Mouse (Mus musculus) cerebellum, adult 2 months (tissue): ENCODE measurements around the gene Otogl.

Experiments
- CTCF ChIP-seq: fragments of 200-500 bp; IDR thresholded peaks from 2 replicates; pipeline ENCODE4 v1.5.1; 2011; ENCODE audit warnings: low read depth, mild to moderate bottlenecking, control low read depth, low read length, moderate library complexity, borderline replicate concordance; ENCODE audit not compliant: insufficient read depth
- POLR2A ChIP-seq: fragments of 200-500 bp; IDR thresholded peaks from 2 replicates; pipeline ENCODE4 v1.6.1; 2011; ENCODE audit warnings: low read length, control low read depth, borderline replicate concordance; ENCODE audit not compliant: insufficient read depth

- TF ChIP-seq CTCF = no peak
- no peak for TF ChIP-seq POLR2A
Measured at GRCm38 (mm10) chr10:107941188-107941900, 29.4 kb upstream of the Otogl start.
